Mouse (Mus musculus): ENCODE results near the gene Slc37a3. TPM values are rescaled to one million over a fixed set of nuclear protein-coding genes. Genes with fewer than 3 reads are reported as not detected.
A peak's percentile ranks its signal among the peaks of the same experiment; 100 is the strongest.

Slc37a3 gene
- polyA plus RNA-seq, 1 experiment from 2014 or later, result 64.5 TPM

DNA sequence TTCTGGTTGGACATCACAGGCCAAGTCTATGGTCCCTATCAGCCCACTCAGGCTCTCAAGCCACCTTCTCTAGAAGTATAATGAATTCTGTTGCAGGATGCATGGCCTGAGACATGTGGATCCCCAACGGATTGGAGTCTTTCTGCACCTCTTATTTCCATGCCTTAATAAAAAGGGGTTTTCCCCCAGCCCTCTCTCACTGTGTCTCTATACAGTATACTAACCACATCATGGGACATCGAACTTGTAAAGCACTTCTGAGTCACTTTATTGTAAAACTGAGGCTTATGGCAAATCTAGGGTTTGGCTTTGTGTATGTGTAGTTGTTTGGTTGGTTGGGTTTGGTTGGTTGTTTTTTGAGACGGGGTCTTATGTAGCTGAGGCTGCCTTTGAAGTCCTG, 65.7 kb downstream of the Slc37a3 start:
- H3K9me3 ChIP-seq, result no peaks in the 10 kb centered on the region
- H3K4me2 ChIP-seq, result no peak overlapping the region
- H3K27ac ChIP-seq, result no peak overlapping the region
- no peaks in the 10 kb centered on the region for H3K4me1 ChIP-seq
- no peaks in the 10 kb centered on the region for H3K36me3 ChIP-seq
- no peak overlapping the region for H3K9ac ChIP-seq
- no peak overlapping the region for H3K4me3 ChIP-seq
- no peak for ATAC-seq (ENCODE audit: insufficient number of reproducible peaks, low FRiP score, low TSS enrichment, low read depth)
- H3K27me3 ChIP-seq, result no peaks in the 10 kb centered on the region
- WGBS, result 77% methylated on average over 3 of the region's 3 CpGs

DNA sequence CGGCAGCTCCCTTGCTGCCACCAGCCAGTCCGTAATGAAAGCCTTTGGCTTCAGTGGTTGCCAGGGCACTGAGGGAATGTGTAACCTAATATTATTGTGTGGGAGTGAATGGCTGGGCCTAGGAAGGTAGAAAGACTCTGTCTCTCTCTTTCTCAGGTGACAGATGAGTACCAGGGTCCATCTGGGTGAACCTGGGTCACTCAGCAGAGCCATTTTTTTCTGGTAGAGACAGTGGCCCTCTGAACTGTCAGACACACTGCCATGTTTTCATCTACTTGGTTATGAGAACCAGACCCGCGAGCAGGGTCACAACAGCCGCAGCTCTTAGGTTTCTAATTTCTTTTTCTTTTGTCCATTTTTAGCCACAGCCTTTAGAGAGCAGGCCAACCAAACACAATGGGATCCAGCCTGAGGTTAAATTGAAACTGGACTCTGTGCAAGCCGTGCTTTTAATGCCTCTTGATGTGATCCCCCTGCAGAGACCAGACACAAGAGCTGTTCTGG, 73.1 kb downstream of the Slc37a3 start:
- H3K27me3 ChIP-seq, result no peaks in the 10 kb centered on the region
- ATAC-seq (ENCODE audit: insufficient number of reproducible peaks, low FRiP score, low TSS enrichment, low read depth), result no peak
- 33% methylated on average over 6 of the region's 6 CpGs for WGBS
- no peaks in the 10 kb centered on the region for H3K36me3 ChIP-seq
- H3K9ac ChIP-seq, result no peak overlapping the region
- H3K27ac ChIP-seq, result peak overlapping the region; percentile 40
- no peak overlapping the region for H3K4me3 ChIP-seq
- H3K4me2 ChIP-seq, result no peak overlapping the region
- peaks cover 2% of the 10 kb centered on the region; the same call in 1 of the 2 replicates for H3K4me1 ChIP-seq
- H3K9me3 ChIP-seq, result no peaks in the 10 kb centered on the region

DNA sequence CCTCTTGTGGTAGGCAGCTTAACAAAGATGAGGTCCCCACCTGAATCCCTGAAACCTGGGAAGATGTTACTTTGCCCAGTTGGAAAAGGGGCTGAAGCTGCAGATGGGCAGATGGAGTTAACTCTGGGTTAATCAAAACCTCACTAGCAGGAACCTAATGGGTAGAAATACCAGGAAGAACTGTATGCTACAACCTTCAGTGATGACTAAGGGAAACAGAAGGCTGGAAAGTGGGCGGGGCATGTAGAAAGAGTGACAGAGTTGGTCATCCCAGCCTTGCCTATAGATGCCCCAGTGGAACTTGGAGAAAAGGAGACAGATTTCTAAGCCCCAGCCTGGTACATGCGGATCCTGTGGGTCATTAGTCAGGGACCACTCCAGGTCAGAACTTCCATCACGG, 76.0 kb downstream of the Slc37a3 start:
- Histone ChIP-seq H3K36me3 (no peaks in the 10 kb centered on the region), H3K4me2 (no peak overlapping the region), H3K27ac (no peak overlapping the region), H3K4me3 (no peak overlapping the region), H3K9ac (no peak overlapping the region), H3K4me1 (peaks cover 6% of the 10 kb centered on the region; the same call in 1 of the 2 replicates), H3K9me3 (no peaks in the 10 kb centered on the region), H3K27me3 (no peaks in the 10 kb centered on the region)
- no peak for ATAC-seq (ENCODE audit: insufficient number of reproducible peaks, low FRiP score, low TSS enrichment, low read depth)
- 91% methylated on average over 3 of the region's 3 CpGs for WGBS

DNA sequence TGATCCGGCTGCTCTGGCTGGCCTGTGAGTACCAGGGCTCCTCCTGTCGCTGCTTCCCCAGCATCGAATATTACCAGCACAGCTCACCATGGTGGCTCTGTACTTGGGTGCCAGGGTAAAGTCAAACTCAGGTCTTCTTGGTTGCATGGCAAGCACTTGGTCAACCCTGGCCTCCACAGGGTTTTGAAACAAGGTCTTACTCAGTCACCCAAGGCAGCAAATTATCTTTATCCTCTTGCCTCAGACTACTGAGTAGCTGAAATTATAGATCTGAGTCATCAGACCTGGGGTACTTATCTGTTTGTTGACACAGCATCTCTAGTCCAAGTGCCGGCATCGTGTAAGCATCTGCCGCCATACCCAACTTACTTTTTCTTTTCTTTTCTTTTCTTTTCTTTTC, 80.4 kb downstream of the Slc37a3 start:
- no peaks in the 10 kb centered on the region for H3K9me3 ChIP-seq
- WGBS, result 98% methylated on average over 6 of the region's 6 CpGs
- H3K27me3 ChIP-seq, result no peaks in the 10 kb centered on the region
- no peaks in the 10 kb centered on the region for H3K36me3 ChIP-seq
- no peak overlapping the region for H3K4me2 ChIP-seq
- no peak overlapping the region for H3K9ac ChIP-seq
- no peak overlapping the region for H3K4me3 ChIP-seq
- H3K4me1 ChIP-seq, result peaks cover 16% of the 10 kb centered on the region
- no peak for ATAC-seq (ENCODE audit: insufficient number of reproducible peaks, low FRiP score, low TSS enrichment, low read depth)
- H3K27ac ChIP-seq, result 0 out of 2 replicates have a peak overlapping the region, but pooled peaks have one; percentile 77

DNA sequence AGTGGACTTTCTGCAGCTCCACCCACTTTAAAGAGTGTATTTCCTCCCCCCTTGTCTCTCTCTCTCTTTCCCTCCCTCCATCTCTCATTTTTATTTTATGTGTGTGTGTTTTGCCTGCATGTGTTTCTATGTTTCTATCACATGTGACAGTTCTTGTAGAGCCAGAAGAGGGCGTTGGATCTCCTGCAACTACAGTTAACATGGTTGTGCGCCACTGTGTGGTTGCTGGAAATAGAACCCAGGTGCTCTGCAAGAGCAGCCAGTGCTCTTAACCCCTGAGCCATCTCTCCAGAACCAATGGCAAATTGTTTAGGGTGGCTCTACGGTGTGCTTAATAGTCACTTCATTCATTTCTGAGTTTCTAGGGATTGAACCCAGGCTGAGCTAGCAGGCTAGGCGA, 81.0 kb downstream of the Slc37a3 start:
- Histone ChIP-seq H3K4me1 (peaks cover 15% of the 10 kb centered on the region), H3K27ac (peak overlapping the region; percentile 77; the same call in 1 of the 2 replicates), H3K9me3 (no peaks in the 10 kb centered on the region), H3K36me3 (no peaks in the 10 kb centered on the region), H3K4me2 (no peak overlapping the region), H3K4me3 (no peak overlapping the region), H3K9ac (no peak overlapping the region), H3K27me3 (no peaks in the 10 kb centered on the region)
- ATAC-seq (ENCODE audit: insufficient number of reproducible peaks, low FRiP score, low TSS enrichment, low read depth), result no peak; the same call in 1 of the 2 replicates
- 58% methylated on average over 4 of the region's 4 CpGs for WGBS

DNA sequence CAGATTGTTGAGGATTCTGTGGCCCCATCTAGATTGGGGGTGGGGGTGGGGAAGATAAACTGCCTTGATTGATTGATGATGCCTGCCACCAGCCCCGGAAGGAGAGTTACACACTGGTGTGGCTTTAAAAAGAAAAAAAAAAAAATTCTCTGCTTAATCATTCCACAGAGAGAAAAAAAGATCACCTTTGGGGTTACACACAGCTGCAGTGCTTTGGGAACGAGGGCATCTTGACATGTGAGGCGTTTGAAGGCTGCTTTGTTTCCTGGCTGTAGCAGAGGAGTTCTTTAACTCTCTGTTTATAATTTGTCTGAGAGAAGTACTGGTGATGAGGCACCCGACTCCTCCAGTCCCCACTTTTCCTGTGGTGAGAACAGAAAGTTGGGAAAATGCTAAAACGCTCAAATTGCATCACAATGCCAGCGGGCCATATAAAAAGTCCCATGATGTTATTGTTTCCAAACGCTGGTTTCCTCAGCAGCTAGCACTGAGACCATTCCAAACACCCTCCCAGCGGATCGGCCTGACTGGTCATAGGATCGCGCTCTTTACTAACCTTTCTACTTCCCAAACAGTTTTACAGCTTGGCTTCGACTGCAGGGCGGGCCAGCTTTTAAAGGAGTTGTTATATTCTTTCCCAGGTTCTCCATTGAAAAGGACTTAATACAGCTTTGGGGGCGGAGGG, 81.6 kb downstream of the Slc37a3 start:
- WGBS, result 15% methylated on average over 14 of the region's 14 CpGs
- ATAC-seq (ENCODE audit: insufficient number of reproducible peaks, low FRiP score, low TSS enrichment, low read depth), result peak; percentile 68; the same call in 1 of the 2 replicates
- no peaks in the 10 kb centered on the region for H3K9me3 ChIP-seq
- no peaks in the 10 kb centered on the region for H3K36me3 ChIP-seq
- H3K9ac ChIP-seq, result no peak overlapping the region
- H3K4me2 ChIP-seq, result peak overlapping the region; percentile 37
- peak overlapping the region; percentile 10; the same call in 1 of the 2 replicates for H3K4me3 ChIP-seq
- peaks cover 15% of the 10 kb centered on the region for H3K4me1 ChIP-seq
- peak overlapping the region; percentile 77 for H3K27ac ChIP-seq
- no peaks in the 10 kb centered on the region for H3K27me3 ChIP-seq

DNA sequence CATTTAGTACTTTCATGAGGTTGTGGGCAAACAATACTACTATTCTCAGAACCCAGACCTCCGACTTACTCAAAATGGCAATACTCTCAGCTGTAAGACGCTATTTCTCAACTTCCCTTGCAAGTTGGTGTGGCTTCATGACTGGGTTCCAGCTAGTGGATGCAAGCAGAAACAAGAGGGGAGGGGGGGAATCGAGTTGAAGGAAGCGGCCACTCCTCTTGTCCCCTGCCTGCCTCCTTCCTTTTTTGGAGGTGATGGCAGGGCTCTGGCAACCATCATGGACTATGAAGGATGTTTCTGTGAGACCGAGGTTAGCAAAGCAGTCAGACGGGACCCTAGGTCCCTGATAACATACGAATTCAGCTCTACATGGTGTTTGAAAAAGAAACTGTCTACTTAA, 87.8 kb downstream of the Slc37a3 start:
- H3K27me3 ChIP-seq, result no peaks in the 10 kb centered on the region
- no peak overlapping the region for H3K27ac ChIP-seq
- H3K4me2 ChIP-seq, result no peak overlapping the region
- no peak overlapping the region for H3K9ac ChIP-seq
- H3K9me3 ChIP-seq, result no peaks in the 10 kb centered on the region
- no peak overlapping the region for H3K4me3 ChIP-seq
- H3K4me1 ChIP-seq, result peaks cover 20% of the 10 kb centered on the region
- no peaks in the 10 kb centered on the region for H3K36me3 ChIP-seq
- ATAC-seq (ENCODE audit: insufficient number of reproducible peaks, low FRiP score, low TSS enrichment, low read depth), result no peak
- WGBS, result 48% methylated on average over 7 of the region's 7 CpGs

DNA sequence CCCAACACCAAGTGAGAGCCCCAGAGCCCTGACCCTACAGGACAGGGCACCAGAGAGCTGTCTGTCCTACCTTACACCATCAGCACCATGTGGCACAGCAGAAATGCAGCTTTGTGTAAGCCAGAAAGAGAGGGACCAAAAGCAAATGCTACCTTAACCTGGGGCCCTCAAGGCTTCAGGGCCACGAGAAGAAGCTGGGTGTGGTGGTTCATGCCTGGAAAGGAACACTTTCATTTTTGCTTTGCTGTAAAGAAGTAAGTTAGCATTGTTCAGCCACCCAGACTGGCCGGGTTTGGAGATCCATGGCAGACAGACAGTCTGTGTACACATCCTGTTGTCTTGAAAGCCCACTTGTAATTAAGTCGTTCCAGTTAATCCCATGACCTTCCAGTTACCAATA, 89.7 kb downstream of the Slc37a3 start:
- no peak overlapping the region for H3K27ac ChIP-seq
- H3K4me3 ChIP-seq, result no peak overlapping the region
- H3K27me3 ChIP-seq, result no peaks in the 10 kb centered on the region
- ATAC-seq (ENCODE audit: insufficient number of reproducible peaks, low FRiP score, low TSS enrichment, low read depth), result no peak
- WGBS, result 72% methylated on average over 3 of the region's 3 CpGs
- H3K9me3 ChIP-seq, result no peaks in the 10 kb centered on the region
- H3K36me3 ChIP-seq, result no peaks in the 10 kb centered on the region
- no peak overlapping the region for H3K9ac ChIP-seq
- H3K4me1 ChIP-seq, result peaks cover 20% of the 10 kb centered on the region
- no peak overlapping the region for H3K4me2 ChIP-seq

DNA sequence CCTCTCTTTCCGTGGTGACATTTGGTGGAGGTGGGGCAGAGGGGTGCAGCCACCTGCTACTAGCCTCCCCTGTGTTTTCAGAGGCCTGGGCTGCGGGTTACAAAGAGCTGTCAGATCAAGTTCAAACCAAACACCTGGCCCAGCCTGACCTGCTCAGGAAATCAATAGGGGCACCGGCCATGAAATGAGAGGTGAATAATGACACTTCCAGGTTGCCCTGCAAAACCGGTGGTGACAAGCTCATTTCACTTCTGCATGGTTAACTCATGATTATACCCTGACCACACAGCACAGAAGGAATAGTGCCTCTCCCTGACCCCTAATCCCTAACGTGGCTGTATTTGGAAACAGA, 90.8 kb downstream of the Slc37a3 start:
- no peak overlapping the region for H3K4me2 ChIP-seq
- no peaks in the 10 kb centered on the region for H3K27me3 ChIP-seq
- peaks cover 20% of the 10 kb centered on the region for H3K4me1 ChIP-seq
- no peak overlapping the region for H3K9ac ChIP-seq
- peak overlapping the region; percentile 54; the same call in 1 of the 2 replicates for H3K27ac ChIP-seq
- H3K9me3 ChIP-seq, result no peaks in the 10 kb centered on the region
- H3K36me3 ChIP-seq, result no peaks in the 10 kb centered on the region
- no peak for ATAC-seq (ENCODE audit: insufficient number of reproducible peaks, low FRiP score, low TSS enrichment, low read depth)
- WGBS, result 9% methylated on average over 5 of the region's 5 CpGs
- no peak overlapping the region for H3K4me3 ChIP-seq

DNA sequence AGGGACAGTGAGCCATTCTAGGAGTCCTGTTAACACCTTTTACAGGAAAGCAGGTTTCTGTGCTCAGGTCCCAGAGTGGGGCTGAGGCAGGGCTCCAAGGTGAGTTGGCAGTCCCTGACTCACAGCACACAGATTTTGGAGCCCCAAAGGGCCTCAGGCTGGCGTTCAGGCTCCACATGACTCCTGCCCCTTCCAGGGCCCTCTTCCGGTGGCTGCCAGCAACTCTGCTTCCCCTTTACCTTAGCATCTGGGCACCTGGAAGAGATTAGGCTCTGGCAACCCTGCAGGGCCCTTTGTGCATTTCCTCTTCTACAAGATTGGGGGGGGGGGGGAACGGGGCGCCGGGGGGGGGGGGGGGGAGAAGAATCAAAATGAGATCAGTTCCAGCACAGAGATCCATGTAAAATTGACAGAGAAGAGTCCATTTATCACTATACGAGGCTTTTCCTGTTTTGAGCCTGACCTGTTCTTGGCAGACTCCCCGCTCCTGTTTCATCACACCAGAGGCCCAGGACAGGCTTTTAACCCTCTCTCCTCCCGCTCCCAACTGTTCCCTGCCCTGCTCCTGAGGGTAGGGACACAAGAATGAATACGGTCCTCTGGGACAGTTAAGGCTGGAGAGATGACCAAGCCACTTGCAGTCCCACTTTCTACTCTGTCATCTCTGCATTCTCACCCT, 91.3 kb downstream of the Slc37a3 start:
- Histone ChIP-seq H3K27me3 (no peaks in the 10 kb centered on the region), H3K4me1 (peaks cover 20% of the 10 kb centered on the region), H3K4me3 (no peak overlapping the region), H3K9me3 (no peaks in the 10 kb centered on the region), H3K27ac (peak overlapping the region; percentile 71), H3K9ac (no peak overlapping the region), H3K4me2 (no peak overlapping the region), H3K36me3 (no peaks in the 10 kb centered on the region)
- 10% methylated on average over 6 of the region's 9 CpGs for WGBS
- ATAC-seq (ENCODE audit: insufficient number of reproducible peaks, low FRiP score, low TSS enrichment, low read depth), result no peak

DNA sequence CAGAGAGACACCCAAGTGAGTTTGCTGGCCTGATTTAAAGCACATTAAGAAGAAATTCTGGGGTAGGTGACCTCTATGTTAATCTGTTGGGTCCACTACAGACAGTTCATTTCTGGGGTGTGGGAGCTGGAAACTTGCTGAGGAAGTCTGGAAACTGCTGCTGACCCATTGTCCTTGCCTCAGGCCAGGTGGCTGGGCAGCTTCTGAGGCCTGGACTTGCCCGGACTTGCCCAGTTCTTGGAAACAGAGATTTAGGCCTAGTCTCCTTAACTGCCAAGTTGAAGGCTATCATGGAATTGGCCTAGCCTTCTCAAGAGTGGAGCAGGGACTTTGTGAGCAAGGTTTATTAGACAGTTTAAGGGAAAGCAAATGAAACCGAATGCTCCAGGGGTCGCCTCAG, 92.6 kb downstream of the Slc37a3 start:
- Histone ChIP-seq H3K9me3 (no peaks in the 10 kb centered on the region), H3K27ac (no peak overlapping the region), H3K4me2 (no peak overlapping the region), H3K4me3 (no peak overlapping the region), H3K9ac (no peak overlapping the region), H3K4me1 (peaks cover 19% of the 10 kb centered on the region), H3K27me3 (no peaks in the 10 kb centered on the region), H3K36me3 (no peaks in the 10 kb centered on the region)
- no peak for ATAC-seq (ENCODE audit: insufficient number of reproducible peaks, low FRiP score, low TSS enrichment, low read depth)
- WGBS, result 79% methylated on average over 3 of the region's 3 CpGs
